Mouse (Mus musculus) MEL-GATA-1-ER (cell line): Measurements from ENCODE around the gene Usp18.

ENCODE experiments used
- DNase-seq: peaks from one replicate; pipeline ENCODE4 v3.0.0-alpha.2; 2012; ENCODE audit warnings: low read depth; ENCODE audit errors: extremely low read depth

The Usp18 gene

GRCm38 (mm10) chr6:121303466-121304220 lies 57.9 kb downstream of the Usp18 start:
- DNase-seq, result no peak

- DNase-seq, result no peak
Observed at GRCm38 (mm10) chr6:121304630-121305029, 58.9 kb downstream of the Usp18 start.

- DNase-seq, result no peak
Observed at GRCm38 (mm10) chr6:121305571-121305970, 59.9 kb downstream of the Usp18 start.

- DNase-seq, result no peak
Observed at GRCm38 (mm10) chr6:121310984-121311383, 65.3 kb downstream of the Usp18 start.

GRCm38 (mm10) chr6:121319099-121319498 lies 73.4 kb downstream of the Usp18 start:
- DNase-seq, result no peak
